41 mouse cellular contexts compared by ENCODE assay signal in genomic region chr5:31123481-31123880, GRCm38 (mm10). TPM values are rescaled to one million over a fixed set of nuclear protein-coding genes. Genes with fewer than 3 reads are reported as not detected.
"Had no signal": no experiment of that assay in that cellular context is flagged by ENCODE, and none has a peak within 500 bp of the region (broad histone marks: within the 10 kb centered on the region; RNA-seq: fewer than 3 reads in every experiment).

No protein-coding gene starts in this region.

- H3K9ac ChIP-seq: heart, embryonic 12.5 days; hindbrain, embryonic 12.5 days; hindbrain, embryonic 14.5 days; intestine, embryonic 15.5 days; limb, embryonic 13.5 days; limb, embryonic 15.5 days; liver, embryonic 12.5 days; liver, embryonic 14.5 days had no signal

- H3K36me3 ChIP-seq: heart, embryonic 10.5 days; heart, embryonic 12.5 days; hindbrain, embryonic 10.5 days; hindbrain, embryonic 12.5 days; intestine, embryonic 15.5 days; limb, embryonic 13.5 days; limb, embryonic 15.5 days; liver, embryonic 12.5 days had no signal

- ATAC-seq: hindbrain, embryonic 16.5 days; inflammation-experienced regulatory T-cells, adult 6 months; intestine, embryonic 15.5 days; intestine, postnatal 0 days; liver, embryonic 12.5 days had no signal

- H3K9me3 ChIP-seq: heart, embryonic 10.5 days; heart, embryonic 12.5 days; hindbrain, embryonic 10.5 days; hindbrain, embryonic 12.5 days; intestine, embryonic 15.5 days; limb, embryonic 13.5 days; limb, embryonic 15.5 days; liver, embryonic 12.5 days had no signal

- H3K27me3 ChIP-seq: heart, embryonic 12.5 days; hindbrain, embryonic 12.5 days; intestine, embryonic 15.5 days; limb, embryonic 13.5 days; limb, embryonic 15.5 days had no signal

- H3K4me1 ChIP-seq: heart, embryonic 10.5 days; heart, embryonic 12.5 days; hindbrain, embryonic 10.5 days; hindbrain, embryonic 12.5 days; intestine, embryonic 15.5 days; limb, embryonic 13.5 days; limb, embryonic 15.5 days; liver, embryonic 12.5 days had no signal

- H3K27ac ChIP-seq: heart, embryonic 10.5 days; hindbrain, embryonic 10.5 days; hindbrain, embryonic 12.5 days; hindbrain, embryonic 14.5 days; intestine, embryonic 15.5 days; layer of hippocampus, adult 2 months; limb, embryonic 13.5 days; limb, embryonic 15.5 days; liver, embryonic 12.5 days; liver, embryonic 14.5 days had no signal

- DNase-seq: gastrocnemius, postnatal 14 days; gastrocnemius, postnatal 36 days; heart, adult 18-20 months; heart, postnatal 10 days; heart, postnatal 4 days; kidney, adult 18-20 months; kidney, adult 8-10 months; kidney, postnatal 10 days; kidney, postnatal 25 days; kidney, postnatal 4 days; left cerebral cortex, postnatal 4 days had no signal

- H3K4me2 ChIP-seq: heart, embryonic 12.5 days; hindbrain, embryonic 12.5 days; hindbrain, embryonic 14.5 days; intestine, embryonic 15.5 days; limb, embryonic 13.5 days; limb, embryonic 15.5 days; liver, embryonic 12.5 days had no signal

- H3K4me3 ChIP-seq: heart, embryonic 10.5 days; heart, embryonic 12.5 days; hindbrain, embryonic 10.5 days; hindbrain, embryonic 12.5 days; intestine, embryonic 15.5 days; layer of hippocampus, adult 2 months; limb, embryonic 13.5 days; limb, embryonic 15.5 days; liver, embryonic 12.5 days had no signal

RNA-seq across cellular contexts. Expression of gene Trim54, which starts 7.0 kb away (rescaled TPM):
- total RNA-seq: granulocyte monocyte progenitor cell, adult 5-6 weeks; layer of hippocampus, adult 2 months; layer of hippocampus, postnatal 10 days; layer of hippocampus, postnatal 25 days; left cerebral cortex, postnatal 4 days had no signal
- polyA plus RNA-seq: hindbrain, embryonic 10.5 days; hindbrain, embryonic 14.5 days; hindbrain, embryonic 16.5 days; inflammation-experienced regulatory T-cells, adult 6 months; intestine, embryonic 15.5 days; intestine, postnatal 0 days; kidney, embryonic 14.5 days; liver, adult 2 months; liver, embryonic 12.5 days; liver, embryonic 14.5 days had no signal

RNA-seq across cellular contexts. Expression of gene Ucn, which starts 15.1 kb away (rescaled TPM):
- total RNA-seq: gastrocnemius, adult 8-10 months; gastrocnemius, postnatal 14 days; gastrocnemius, postnatal 36 days; granulocyte monocyte progenitor cell, adult 5-6 weeks; heart, adult 18-20 months; heart, adult 8-10 months; heart, postnatal 10 days; heart, postnatal 25 days; heart, postnatal 4 days; layer of hippocampus, adult 2 months; layer of hippocampus, postnatal 10 days; layer of hippocampus, postnatal 25 days; left cerebral cortex, postnatal 4 days; liver, adult 2 months had no signal
- polyA plus RNA-seq: heart, embryonic 10.5 days; heart, embryonic 14.5 days; heart, embryonic 16.5 days; hindbrain, embryonic 10.5 days; hindbrain, embryonic 12.5 days; hindbrain, embryonic 14.5 days; hindbrain, embryonic 16.5 days; inflammation-experienced regulatory T-cells, adult 6 months; intestine, embryonic 15.5 days; intestine, postnatal 0 days; kidney, embryonic 14.5 days; kidney, embryonic 16.5 days; limb, embryonic 11.5 days; limb, embryonic 13.5 days; limb, embryonic 15.5 days; liver, adult 2 months; liver, embryonic 12.5 days; liver, embryonic 14.5 days had no signal

RNA-seq across cellular contexts. Expression of gene Slc30a3, which starts 15.4 kb away (rescaled TPM):
- total RNA-seq: gastrocnemius, postnatal 36 days; granulocyte monocyte progenitor cell, adult 5-6 weeks; heart, adult 18-20 months; heart, postnatal 25 days had no signal
- polyA plus RNA-seq: limb, embryonic 11.5 days had no signal

RNA-seq across cellular contexts. Expression of gene Dnajc5g, which starts 17.4 kb away (rescaled TPM):
- total RNA-seq: gastrocnemius, adult 8-10 months; gastrocnemius, postnatal 14 days; gastrocnemius, postnatal 36 days; granulocyte monocyte progenitor cell, adult 5-6 weeks; heart, adult 18-20 months; heart, adult 8-10 months; heart, postnatal 10 days; heart, postnatal 25 days; heart, postnatal 4 days; layer of hippocampus, adult 2 months; layer of hippocampus, postnatal 10 days; layer of hippocampus, postnatal 25 days; left cerebral cortex, adult 18-20 months; left cerebral cortex, adult 8-10 months; left cerebral cortex, postnatal 10 days; left cerebral cortex, postnatal 25 days; left cerebral cortex, postnatal 4 days; liver, adult 2 months had no signal
- polyA plus RNA-seq: heart, embryonic 10.5 days; heart, embryonic 12.5 days; heart, embryonic 14.5 days; heart, embryonic 16.5 days; hindbrain, embryonic 10.5 days; hindbrain, embryonic 12.5 days; hindbrain, embryonic 14.5 days; hindbrain, embryonic 16.5 days; inflammation-experienced regulatory T-cells, adult 6 months; intestine, embryonic 15.5 days; intestine, postnatal 0 days; kidney, embryonic 14.5 days; kidney, embryonic 16.5 days; limb, embryonic 11.5 days; limb, embryonic 13.5 days; limb, embryonic 15.5 days; liver, adult 2 months; liver, embryonic 12.5 days; liver, embryonic 14.5 days had no signal
